Mouse (Mus musculus) neural tube, embryonic 14.5 days (tissue): ENCODE measurements around the gene Gm20388. TPM values are rescaled to one million over a fixed set of nuclear protein-coding genes. Genes with fewer than 3 reads are reported as not detected.
A peak's percentile ranks its signal among the peaks of the same experiment; 100 is the strongest.

ENCODE experiments used
- ATAC-seq: fragments of 200-750 bp; cut with Nextera tagmentation; 2 replicates; pipeline ENCODE4 v1.8.0; 2017; ENCODE audit warnings: low read depth, mild to moderate bottlenecking, moderate TSS enrichment, moderate library complexity
- H3K27ac ChIP-seq: fragments of 300-500 bp; sonication (generic); 2 replicates; pipeline ENCODE4 v1.5.1; 2014; ENCODE audit warnings: low read depth, mild to moderate bottlenecking, control low read depth, low read length, moderate library complexity, mixed read lengths
- H3K27me3 ChIP-seq: fragments of 300-500 bp; sonication (generic); 2 replicates; pipeline ENCODE4 v1.6.1; 2014; ENCODE audit warnings: low read length; ENCODE audit not compliant: control insufficient read depth, insufficient read depth
- H3K36me3 ChIP-seq: fragments of 300-500 bp; sonication (generic); 2 replicates; pipeline ENCODE4 v1.6.1; 2014; ENCODE audit warnings: low read length, mixed read lengths; ENCODE audit not compliant: control insufficient read depth, insufficient read depth
- H3K4me1 ChIP-seq: fragments of 300-500 bp; sonication (generic); 2 replicates; pipeline ENCODE4 v1.6.1; 2014; ENCODE audit warnings: low read length; ENCODE audit not compliant: control insufficient read depth, insufficient read depth
- H3K4me2 ChIP-seq: fragments of 300-500 bp; sonication (generic); 2 replicates; pipeline ENCODE4 v1.6.1; 2014; ENCODE audit warnings: mild to moderate bottlenecking, low read depth, low read length, control low read depth
- H3K4me3 ChIP-seq: fragments of 300-500 bp; sonication (generic); 2 replicates; pipeline ENCODE4 v1.5.1; 2014; ENCODE audit warnings: low read depth, low read length, control low read depth, mixed read lengths
- H3K9ac ChIP-seq: fragments of 300-500 bp; sonication (generic); replicated peaks from 2 replicates; pipeline ENCODE4 v1.6.1; 2014; ENCODE audit warnings: low read depth, mild to moderate bottlenecking, control low read depth, low read length, mixed read lengths
- H3K9me3 ChIP-seq: fragments of 300-500 bp; sonication (generic); 2 replicates; pipeline ENCODE4 v1.6.1; 2016; ENCODE audit warnings: low read length; ENCODE audit not compliant: control insufficient read depth
- WGBS: fragments of 180-500 bp; shearing (Covaris S2); extraction: QIAGEN DNeasy Blood & Tissue Kit; methylation state at CpG from one replicate; pipeline ENCODE4 v1.1.7; 2014; 5-methylcytosine and 5-hydroxymethylcytosine counted together
- polyA plus RNA-seq: library from polyadenylated mRNA; unstranded; fragments of >200 nt; fragmentation: Nextera tagmentation; extraction: Ambion mirVana; gene quantifications from 2 replicates; pipeline ENCODE4 v1.2.1, GENCODE M21; 2014

Gene Gm20388
- polyA plus RNA-seq, 1 experiment from 2014 or later: 10.3 TPM

DNA sequence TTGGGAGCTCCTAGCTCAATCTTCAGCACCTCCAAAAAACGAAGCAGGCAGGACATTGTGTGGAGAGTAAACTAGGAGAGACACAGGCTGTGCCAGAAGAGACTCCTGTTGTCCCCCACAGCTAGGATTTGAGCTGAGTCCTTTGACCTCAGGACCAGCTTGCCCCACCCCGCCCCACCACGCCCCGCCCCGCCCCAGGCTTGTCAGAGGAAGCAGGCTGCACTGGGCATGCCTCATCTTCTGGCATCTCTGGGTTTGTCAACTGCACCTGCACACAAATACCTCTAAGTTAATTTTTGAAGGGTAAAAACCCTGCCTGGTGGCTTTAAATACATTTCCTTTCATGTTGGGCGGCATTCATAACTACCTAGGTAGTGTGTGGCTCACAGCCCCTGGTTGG is 290.7 kb downstream of the Gm20388 start:
- Histone ChIP-seq H3K27ac (no peak overlapping the region), H3K4me3 (no peak overlapping the region), H3K9ac (no peak overlapping the region), H3K36me3 (no peaks in the 10 kb centered on the region), H3K4me2 (no peak overlapping the region), H3K4me1 (no peaks in the 10 kb centered on the region), H3K27me3 (no peaks in the 10 kb centered on the region), H3K9me3 (no peaks in the 10 kb centered on the region)
- 85% methylated on average over 6 of the region's 6 CpGs for WGBS
- ATAC-seq: no peak

DNA sequence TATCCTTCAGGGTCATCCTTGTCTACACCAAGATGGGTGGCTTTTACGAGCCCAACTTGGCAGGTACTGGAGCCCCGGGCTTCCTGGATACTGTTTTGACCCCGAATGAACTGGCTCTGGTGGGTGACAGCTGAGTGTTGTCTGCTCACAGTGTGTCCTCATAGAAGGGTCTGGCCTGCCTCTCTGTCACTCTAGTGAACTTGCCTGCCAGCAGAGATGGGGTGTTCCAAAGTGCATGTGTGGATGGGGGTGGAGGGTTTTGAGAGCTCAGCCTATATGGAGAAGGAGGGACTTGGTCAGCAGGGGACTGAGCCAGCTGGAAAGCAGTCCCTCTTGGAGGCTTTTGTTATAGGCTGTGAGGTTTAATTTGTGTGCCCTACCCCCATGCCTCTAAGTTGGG is 291.9 kb downstream of the Gm20388 start:
- H3K36me3 ChIP-seq: no peaks in the 10 kb centered on the region
- H3K9me3 ChIP-seq: no peaks in the 10 kb centered on the region
- H3K27me3 ChIP-seq: no peaks in the 10 kb centered on the region
- 63% methylated on average over 3 of the region's 3 CpGs for whole genome bisulfite sequencing
- H3K9ac ChIP-seq: no peak overlapping the region
- no peak overlapping the region for H3K4me2 ChIP-seq
- no peaks in the 10 kb centered on the region for H3K4me1 ChIP-seq
- H3K27ac ChIP-seq: no peak overlapping the region
- H3K4me3 ChIP-seq: no peak overlapping the region
- ATAC-seq: no peak

DNA sequence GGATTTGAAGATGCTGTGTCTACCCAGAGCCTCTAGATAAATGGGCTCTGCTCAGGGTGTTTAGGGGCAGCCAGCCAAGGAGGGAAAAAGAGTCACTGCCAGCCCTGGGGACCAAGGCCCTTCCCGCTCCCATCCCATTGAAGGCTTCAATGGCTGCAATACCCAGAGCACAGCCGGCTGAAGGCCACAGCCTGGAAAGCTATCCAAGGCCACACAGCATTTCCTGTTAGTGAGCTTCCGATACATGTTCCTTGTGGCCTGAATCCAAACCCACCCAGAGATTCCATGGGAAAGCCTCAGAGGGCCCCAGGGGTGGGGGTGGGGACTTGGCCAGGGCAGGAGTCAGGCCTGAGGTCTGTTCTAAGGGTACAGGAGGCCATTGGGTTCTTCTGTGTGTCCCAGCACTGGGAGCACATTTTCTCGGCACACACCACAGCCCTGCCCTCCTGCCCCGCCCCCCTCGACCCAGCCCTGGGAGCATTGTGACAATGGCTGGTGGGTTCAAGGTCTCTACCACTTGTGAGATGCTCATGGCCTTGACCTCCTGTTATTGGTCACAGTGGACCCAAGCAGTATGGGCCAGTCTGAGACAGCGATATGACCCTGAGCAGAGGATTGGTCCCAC is 294.2 kb downstream of the Gm20388 start:
- Histone ChIP-seq H3K9me3 (no peaks in the 10 kb centered on the region), H3K27ac (no peak overlapping the region), H3K4me1 (peaks cover 4% of the 10 kb centered on the region; the same call in 1 of the 2 replicates), H3K27me3 (no peaks in the 10 kb centered on the region), H3K4me2 (no peak overlapping the region), H3K36me3 (no peaks in the 10 kb centered on the region), H3K9ac (no peak overlapping the region), H3K4me3 (no peak overlapping the region)
- ATAC-seq: no peak
- WGBS: 71% methylated on average over 7 of the region's 7 CpGs

DNA sequence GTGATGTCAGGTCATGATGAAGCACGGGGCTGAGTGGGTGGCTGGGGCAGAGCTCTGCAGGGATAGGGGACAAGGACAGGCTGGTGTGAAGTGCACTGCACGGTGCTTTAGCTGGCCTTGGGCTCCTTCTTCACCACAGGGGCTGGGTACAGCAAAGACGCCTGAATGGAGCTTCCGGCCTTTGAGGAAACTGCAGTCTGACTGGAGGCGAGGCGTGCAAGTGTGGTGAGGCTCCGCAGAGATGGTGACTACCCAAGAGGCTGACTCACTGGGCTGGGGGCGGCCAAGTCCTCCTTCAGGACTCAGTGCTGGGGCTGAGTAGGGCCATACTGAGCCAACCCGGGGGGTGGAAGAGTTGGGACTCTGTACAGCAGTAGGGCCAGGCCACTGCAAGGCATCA is 295.3 kb downstream of the Gm20388 start:
- H3K27me3 ChIP-seq: no peaks in the 10 kb centered on the region
- no peak for ATAC-seq
- no peaks in the 10 kb centered on the region for H3K36me3 ChIP-seq
- no peak overlapping the region for H3K27ac ChIP-seq
- 87% methylated on average over 9 of the region's 9 CpGs for WGBS
- H3K9me3 ChIP-seq: no peaks in the 10 kb centered on the region
- peaks cover 4% of the 10 kb centered on the region; the same call in 1 of the 2 replicates for H3K4me1 ChIP-seq
- no peak overlapping the region for H3K4me2 ChIP-seq
- H3K9ac ChIP-seq: no peak overlapping the region
- no peak overlapping the region for H3K4me3 ChIP-seq

DNA sequence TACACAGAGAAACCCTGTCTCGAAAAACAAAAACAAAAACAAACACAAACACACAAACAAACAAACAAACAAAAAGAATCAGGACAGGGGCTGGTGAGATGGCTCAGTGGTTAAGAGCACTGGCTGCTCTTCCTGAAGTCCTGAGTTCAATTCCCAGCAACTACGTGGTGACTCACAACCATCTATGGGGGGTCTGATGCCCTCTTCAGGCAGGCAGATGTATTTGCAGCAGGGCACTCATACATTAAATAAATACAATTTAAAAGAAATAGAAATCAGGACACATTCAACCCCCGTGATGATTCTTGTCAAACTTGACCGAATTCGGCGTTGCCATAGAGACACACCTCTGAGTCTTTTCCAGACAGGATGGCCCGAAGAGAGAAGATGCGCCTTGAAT is 296.7 kb downstream of the Gm20388 start:
- Histone ChIP-seq H3K27me3 (no peaks in the 10 kb centered on the region), H3K36me3 (no peaks in the 10 kb centered on the region), H3K4me1 (peaks cover 4% of the 10 kb centered on the region; the same call in 1 of the 2 replicates), H3K9ac (no peak overlapping the region), H3K4me2 (no peak overlapping the region), H3K9me3 (no peaks in the 10 kb centered on the region), H3K4me3 (no peak overlapping the region), H3K27ac (no peak overlapping the region)
- ATAC-seq: no peak
- WGBS: 91% methylated on average over 8 of the region's 8 CpGs

DNA sequence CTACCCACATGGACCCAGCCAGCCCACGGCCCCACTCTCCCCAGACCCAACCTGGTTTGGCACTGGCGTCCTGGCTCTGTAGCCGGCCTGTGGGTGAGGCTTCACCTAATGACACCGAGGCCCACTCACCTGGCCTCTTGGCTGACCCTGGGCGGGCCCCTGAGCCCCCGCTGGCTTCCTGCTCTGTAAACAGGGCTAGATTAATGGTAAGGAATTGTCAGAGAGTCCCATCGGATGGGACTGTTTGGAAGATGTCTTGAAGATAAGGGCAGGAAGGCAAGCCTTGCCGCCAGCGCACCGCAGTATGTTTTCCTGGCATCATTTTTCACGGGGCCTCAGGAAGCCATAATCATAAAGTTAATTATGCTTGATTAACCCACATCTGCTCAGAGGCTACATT is 297.5 kb downstream of the Gm20388 start:
- Histone ChIP-seq H3K9ac (0 out of 2 replicates have a peak overlapping the region, but pooled peaks have one; percentile 18), H3K9me3 (no peaks in the 10 kb centered on the region), H3K27ac (no peak overlapping the region), H3K4me1 (peaks cover 4% of the 10 kb centered on the region; the same call in 1 of the 2 replicates), H3K4me3 (no peak overlapping the region), H3K27me3 (no peaks in the 10 kb centered on the region), H3K36me3 (no peaks in the 10 kb centered on the region), H3K4me2 (no peak overlapping the region)
- no peak for ATAC-seq
- 53% methylated on average over 11 of the region's 11 CpGs for WGBS

DNA sequence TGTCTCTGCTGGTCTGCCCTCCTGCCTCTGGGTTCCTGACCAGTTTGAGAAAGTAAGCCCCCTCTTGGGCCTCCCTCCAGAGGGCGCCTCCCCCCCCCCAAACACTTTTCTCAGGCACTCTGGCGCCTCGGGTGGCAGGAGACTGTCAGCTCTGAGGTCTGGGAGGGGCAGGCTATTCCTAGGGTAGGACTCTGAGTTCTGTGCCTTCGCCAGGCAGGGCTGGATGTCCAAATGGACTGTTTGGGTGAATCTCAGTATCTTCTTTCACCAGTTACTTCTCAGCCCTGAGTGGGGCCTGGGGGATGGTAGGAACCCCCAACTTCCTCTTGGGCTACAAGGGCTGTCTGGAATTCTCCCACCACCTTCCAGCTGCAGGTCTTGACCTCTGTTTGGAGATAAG is 300.7 kb downstream of the Gm20388 start:
- H3K36me3 ChIP-seq: no peaks in the 10 kb centered on the region
- H3K4me2 ChIP-seq: no peak overlapping the region
- peaks cover 14% of the 10 kb centered on the region for H3K4me1 ChIP-seq
- no peaks in the 10 kb centered on the region for H3K27me3 ChIP-seq
- H3K9me3 ChIP-seq: no peaks in the 10 kb centered on the region
- no peak overlapping the region for H3K9ac ChIP-seq
- no peak overlapping the region for H3K4me3 ChIP-seq
- ATAC-seq: no peak
- WGBS: 21% methylated on average over 4 of the region's 4 CpGs
- no peak overlapping the region for H3K27ac ChIP-seq

DNA sequence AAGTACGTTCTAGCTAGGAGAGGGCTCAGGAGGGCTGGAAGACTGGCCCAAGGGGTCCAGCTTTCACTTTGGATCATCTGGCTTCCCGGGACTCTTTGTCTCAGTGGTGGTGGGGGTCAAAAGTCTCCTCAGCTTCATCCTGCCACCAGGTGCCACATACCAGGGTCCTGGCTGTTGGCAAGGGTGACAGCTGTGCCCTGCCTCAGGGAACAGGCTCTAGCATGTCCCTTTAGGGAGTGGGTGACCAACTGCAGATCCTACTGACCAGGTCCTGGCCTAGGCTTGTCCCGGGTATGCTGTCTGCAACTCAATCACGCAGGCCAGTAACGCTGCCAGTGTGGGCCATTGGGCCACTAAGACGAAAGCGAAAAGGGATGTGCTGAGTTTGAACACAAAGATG is 302.0 kb downstream of the Gm20388 start:
- H3K9ac ChIP-seq: no peak overlapping the region
- peaks cover 20% of the 10 kb centered on the region for H3K4me1 ChIP-seq
- no peaks in the 10 kb centered on the region for H3K36me3 ChIP-seq
- H3K27me3 ChIP-seq: no peaks in the 10 kb centered on the region
- no peak for ATAC-seq
- no peak overlapping the region for H3K27ac ChIP-seq
- WGBS: 85% methylated on average over 7 of the region's 7 CpGs
- H3K9me3 ChIP-seq: no peaks in the 10 kb centered on the region
- H3K4me3 ChIP-seq: no peak overlapping the region
- H3K4me2 ChIP-seq: no peak overlapping the region

DNA sequence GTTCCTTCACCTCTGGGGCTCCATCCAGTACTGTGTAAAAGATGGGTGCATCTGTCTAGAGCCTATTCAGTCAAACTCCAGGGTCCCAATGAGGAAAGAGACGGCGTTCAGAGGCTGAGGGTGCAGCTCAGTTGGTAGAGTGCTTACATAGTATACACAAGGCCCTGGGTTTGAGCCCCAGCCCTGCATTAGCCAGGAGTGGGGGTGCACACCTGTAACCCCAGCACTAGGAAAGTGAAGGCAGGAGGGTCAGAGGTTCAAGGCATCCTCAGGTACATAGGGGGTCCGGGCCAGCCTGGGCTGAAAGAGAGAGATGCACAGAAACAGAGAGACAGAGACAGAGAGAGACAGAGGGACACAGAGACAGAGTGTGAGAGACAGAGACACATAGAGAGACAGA is 302.6 kb downstream of the Gm20388 start:
- no peak overlapping the region for H3K4me3 ChIP-seq
- WGBS: 91% methylated on average over 3 of the region's 3 CpGs

More for the DNA sequence above, 302.6 kb downstream of the Gm20388 start:
- no peak overlapping the region for H3K4me2 ChIP-seq
- H3K27me3 ChIP-seq: no peaks in the 10 kb centered on the region
- no peaks in the 10 kb centered on the region for H3K36me3 ChIP-seq
- H3K9ac ChIP-seq: no peak overlapping the region
- H3K9me3 ChIP-seq: no peaks in the 10 kb centered on the region
- no peak for ATAC-seq
- H3K27ac ChIP-seq: no peak overlapping the region
- peaks cover 16% of the 10 kb centered on the region for H3K4me1 ChIP-seq
